Mouse (Mus musculus): ENCODE measurements around the gene Gm20708.

Gm20708 gene

GRCm38 (mm10) chr11:117888168-117888852 is 78.8 kb downstream of the Gm20708 start:
- intact Hi-C loops (cut with DNase I) = no loop called here

DNA sequence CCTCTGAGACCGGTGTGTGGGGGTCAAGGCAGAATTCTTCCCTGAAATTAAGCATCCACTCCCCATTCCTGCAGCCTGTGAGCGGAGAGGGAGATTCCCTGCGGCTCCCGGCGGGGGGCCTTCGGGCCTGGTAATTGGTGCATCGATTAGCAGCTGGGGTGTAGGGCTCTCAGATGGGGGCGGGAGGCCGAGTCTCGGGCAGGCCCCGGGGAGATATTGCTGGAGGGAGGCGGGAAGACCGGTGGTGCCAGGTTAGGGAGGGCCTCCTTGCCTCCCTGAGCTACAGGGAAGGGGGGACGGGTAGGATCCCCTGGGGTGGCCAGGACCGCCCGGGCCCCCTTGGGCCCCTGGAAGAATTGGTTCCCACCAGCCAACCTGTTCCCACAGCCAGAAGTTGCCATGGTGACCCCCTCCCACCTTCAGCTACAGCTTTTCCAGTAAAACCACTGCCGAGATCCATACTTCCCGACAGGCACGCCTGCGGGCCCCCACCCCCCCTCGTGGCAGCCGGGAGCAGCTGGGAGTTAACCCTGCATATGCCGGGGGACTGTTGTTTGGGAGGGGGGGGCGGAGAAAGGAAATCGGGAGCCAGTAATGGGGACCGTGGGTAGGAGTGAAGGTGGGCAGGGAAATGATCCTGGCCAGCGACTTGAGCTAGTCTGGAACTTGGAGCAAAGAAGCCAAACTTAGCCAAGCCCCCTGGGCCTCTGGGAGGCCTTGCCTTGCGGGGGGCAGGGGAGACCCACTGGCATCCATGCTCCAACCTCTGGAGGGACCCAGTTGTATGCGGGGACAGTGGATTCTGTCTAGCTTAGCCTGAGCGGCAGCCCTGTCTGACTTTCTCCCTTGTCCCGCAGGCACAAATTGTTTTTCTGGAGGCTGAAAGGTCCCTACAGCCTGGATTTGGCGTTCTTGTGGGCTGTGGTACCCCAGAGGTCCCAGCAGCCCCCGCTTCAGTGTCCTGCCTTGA is 79.7 kb downstream of the Gm20708 start:
- intact Hi-C loops (cut with DNase I) = no loop called here
